8 mouse cellular contexts compared by ENCODE assay signal in the genomic region with DNA sequence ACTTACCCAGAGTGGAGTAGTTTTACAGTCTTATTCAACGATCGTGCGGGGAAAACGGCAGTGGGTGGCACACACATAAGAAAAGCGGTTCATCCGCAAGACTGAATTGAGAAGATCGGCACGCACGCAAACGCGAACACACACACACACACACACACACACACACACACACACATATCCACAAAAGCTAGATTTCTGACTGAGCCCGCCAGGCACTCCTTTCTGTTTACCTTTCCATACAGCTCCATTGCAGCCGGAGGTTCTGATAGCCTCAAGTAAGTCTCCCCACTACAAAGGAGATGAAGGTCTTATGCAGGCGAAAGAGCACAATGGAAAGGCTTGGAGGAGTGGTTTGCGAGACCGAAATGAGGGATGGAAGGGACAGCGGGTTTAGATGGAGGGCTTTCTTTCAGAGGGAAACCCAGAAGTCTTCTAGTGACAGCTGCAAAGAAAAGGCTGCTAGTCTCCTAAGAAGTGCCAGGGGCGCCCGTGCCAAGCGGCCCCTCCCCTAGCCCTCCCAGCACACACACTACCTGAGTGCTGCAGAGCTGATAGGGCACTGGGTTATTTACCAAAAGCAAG. TPM values are rescaled to one million over a fixed set of nuclear protein-coding genes. Genes with fewer than 3 reads are reported as not detected.
DNase-seq lines count a peak whose midpoint lies in the region; ATAC-seq and TF ChIP-seq lines count a peak whose summit lies in the region.

A gene (minus strand): TSS at position 434 of the 582 bp plus-strand sequence.

- under 1% methylated on average over 20 of the region's 20 CpGs for whole genome bisulfite sequencing in kidney, postnatal 0 days
- WGBS in kidney, adult 2 months, result under 1% methylated on average over 20 of the region's 20 CpGs
- under 1% methylated on average over 20 of the region's 20 CpGs for WGBS in hindbrain, embryonic 10.5 days
- 2% methylated on average over 20 of the region's 20 CpGs for WGBS in limb, embryonic 15.5 days

- H3ac ChIP-seq in myocyte (ENCODE audit: control insufficient read depth, insufficient read length), result no peak within 1 kb of the TSS

- no peak within 1 kb of the TSS for H3K27ac ChIP-seq in kidney, postnatal 0 days
- no peak within 1 kb of the TSS for H3K27ac ChIP-seq in kidney, adult 2 months (ENCODE audit: insufficient read depth, low read depth, low read length)
- H3K27ac ChIP-seq in hindbrain, embryonic 10.5 days, result peak within 1 kb of the TSS; percentile 78
- no peak within 1 kb of the TSS for H3K27ac ChIP-seq in limb, embryonic 15.5 days

- H3K9me3 ChIP-seq in kidney, postnatal 0 days (replicated peaks; ENCODE audit: low read length), result no peaks in the 10 kb centered on the region
- H3K9me3 ChIP-seq in hindbrain, embryonic 10.5 days, result no peaks in the 10 kb centered on the region
- H3K9me3 ChIP-seq in limb, embryonic 15.5 days, result no peaks in the 10 kb centered on the region

- H3K4me2 ChIP-seq in kidney, postnatal 0 days (ENCODE audit: low read length), result peak within 1 kb of the TSS; percentile 67
- H3K4me2 ChIP-seq in limb, embryonic 15.5 days, result peak within 1 kb of the TSS; percentile 75
- peak within 1 kb of the TSS; percentile 99 for H3K4me2 ChIP-seq in myocyte (ENCODE audit: low read depth)

- H3K27me3 ChIP-seq in kidney, postnatal 0 days (ENCODE audit: insufficient read depth, low read length), result no peaks in the 10 kb centered on the region
- H3K27me3 ChIP-seq in kidney, adult 2 months (replicated peaks; ENCODE audit: control insufficient read depth, insufficient read depth, low read length), result peaks cover 4% of the 10 kb centered on the region; the same call in 1 of the 2 replicates
- H3K27me3 ChIP-seq in hindbrain, embryonic 10.5 days (ENCODE audit: insufficient read depth, poor library complexity, severe bottlenecking), result 0 out of 2 replicates have a peak, but pooled peaks cover 7% of the 10 kb centered on the region
- peaks cover 19% of the 10 kb centered on the region for H3K27me3 ChIP-seq in limb, embryonic 15.5 days
- no peaks in the 10 kb centered on the region for H3K27me3 ChIP-seq in myocyte (ENCODE audit: control insufficient read depth, insufficient read depth, insufficient read length)

- H3K79me2 ChIP-seq in myocyte (ENCODE audit: control insufficient read depth, insufficient read depth), result no peaks in the 10 kb centered on the region

- no peak for TF ChIP-seq POLR2A in kidney, adult 2 months (IDR thresholded peaks at IDR 0.05; ENCODE audit: low read depth, low read length)
- TF ChIP-seq POLR2A in myocyte (IDR thresholded peaks at IDR 0.05; ENCODE audit: insufficient read length, low read depth), result no peak

- no peaks in the 10 kb centered on the region for H3K36me3 ChIP-seq in kidney, postnatal 0 days (ENCODE audit: insufficient read depth, low read length)
- H3K36me3 ChIP-seq in kidney, adult 2 months (ENCODE audit: control insufficient read depth, insufficient read depth, low read length), result no peaks in the 10 kb centered on the region
- H3K36me3 ChIP-seq in hindbrain, embryonic 10.5 days, result no peaks in the 10 kb centered on the region
- no peaks in the 10 kb centered on the region for H3K36me3 ChIP-seq in limb, embryonic 15.5 days
- H3K36me3 ChIP-seq in myocyte (ENCODE audit: control insufficient read depth, insufficient read depth), result no peaks in the 10 kb centered on the region

- TF ChIP-seq CTCF in kidney, postnatal 0 days (IDR thresholded peaks at IDR 0.05; ENCODE audit: low read depth), result no peak
- TF ChIP-seq CTCF in kidney, adult 2 months (conservative IDR thresholded peaks at IDR 0.05; ENCODE audit: insufficient read depth, insufficient read length, low read depth, low read length), result no peak

- H3K9ac ChIP-seq in kidney, postnatal 0 days (ENCODE audit: low read depth, low read length), result no peak within 1 kb of the TSS
- H3K9ac ChIP-seq in limb, embryonic 15.5 days, result no peak within 1 kb of the TSS

- 0 out of 2 replicates have a peak, but pooled peaks cover 7% of the 10 kb centered on the region for H3K4me1 ChIP-seq in kidney, postnatal 0 days (replicated peaks; ENCODE audit: insufficient read depth, low read length)
- no peaks in the 10 kb centered on the region for H3K4me1 ChIP-seq in kidney, adult 2 months (ENCODE audit: control insufficient read depth, insufficient read depth, low read length)
- H3K4me1 ChIP-seq in hindbrain, embryonic 10.5 days (replicated peaks), result peaks cover 7% of the 10 kb centered on the region; the same call in 1 of the 2 replicates
- H3K4me1 ChIP-seq in limb, embryonic 15.5 days, result peaks cover 14% of the 10 kb centered on the region

- peak within 1 kb of the TSS; percentile 25 for H3K4me3 ChIP-seq in kidney, postnatal 0 days (replicated peaks; ENCODE audit: low read depth, low read length)
- no peak within 1 kb of the TSS; the same call in 1 of the 2 replicates for H3K4me3 ChIP-seq in kidney, adult 2 months (ENCODE audit: insufficient read depth, low read depth, low read length)
- H3K4me3 ChIP-seq in hindbrain, embryonic 10.5 days, result peak within 1 kb of the TSS; percentile 61
- peak within 1 kb of the TSS; percentile 38 for H3K4me3 ChIP-seq in limb, embryonic 15.5 days
- peak within 1 kb of the TSS; percentile 20 for H3K4me3 ChIP-seq in myocyte

- DNase-seq in kidney, postnatal 0 days (ENCODE audit: low spot score), result no peak
- no peak for DNase-seq in kidney, adult 2 months
- peak; percentile 57 for DNase-seq in cerebellum, adult 9-11 months
- DNase-seq in hindbrain, embryonic 10.5 days (ENCODE audit: low spot score), result peak; percentile 28
- DNase-seq in spleen, postnatal 4 days (ENCODE audit: low spot score in 2 of 2), result no peak
- DNase-seq in right cerebral cortex, adult 2 months (ENCODE audit: low spot score in 2 of 2), result no peak

- ATAC-seq in kidney, postnatal 0 days (replicated peaks; ENCODE audit: low FRiP score, low read depth), result no peak
- no peak for ATAC-seq in limb, embryonic 15.5 days (ENCODE audit: insufficient number of reproducible peaks, low FRiP score, low TSS enrichment, low read depth)

TF ChIP-seq in myocyte, 11 proteins besides CTCF, POLR2A, EP300 and RAD21:
- TF ChIP-seq MYOD1 (IDR thresholded peaks at IDR 0.05; ENCODE audit: control insufficient read depth in 1 of 3, insufficient read length in 2 of 3, low read depth in 2 of 3) (no peak), USF1 (IDR thresholded peaks at IDR 0.05; ENCODE audit: low read depth) (no peak), TCF12 (IDR thresholded peaks at IDR 0.05; ENCODE audit: insufficient read depth, poor library complexity, severe bottlenecking) (no peak), TCF3 (IDR thresholded peaks at IDR 0.05; ENCODE audit: insufficient read length, low read depth) (no peak)

RNA-seq across cellular contexts. Expression of the gene that starts here (rescaled TPM):
- 0.24 TPM in 1 of 2 replicates, not detected in the other for polyA plus RNA-seq in kidney, postnatal 0 days (2015; fragmentation: Nextera tagmentation; extraction: Ambion mirVana)
- 0.11 and 0.33 TPM in 2 replicates for polyA plus RNA-seq in kidney, adult 2 months (2012; rRNA removed)
- polyA plus RNA-seq in hindbrain, embryonic 10.5 days (2016; fragmentation: Nextera tagmentation; extraction: Ambion mirVana), result 10.1 and 35.5 TPM in 2 replicates
- polyA plus RNA-seq in limb, embryonic 15.5 days (2015; fragmentation: Nextera tagmentation; extraction: Ambion mirVana), result 0.24 and 0.38 TPM in 2 replicates
- polyA plus RNA-seq in myocyte (2012; fragmentation: generic; extraction: Trizol), result 0.05 TPM

Comparison
In these comparisons a context has a peak if more than half of its experiments do, and no peak if none do; other contexts are left out.
1. DNase-seq: peak in cerebellum, adult 9-11 months (single experiment) and hindbrain, embryonic 10.5 days (single experiment); none in kidney, postnatal 0 days (single experiment), kidney, adult 2 months (single experiment), spleen, postnatal 4 days (0 of 2) and right cerebral cortex, adult 2 months (0 of 2).
2. Peak in every context shown above with its lines, with median percentiles within 50 percentile points of each other: H3K4me2 ChIP-seq.